Mouse (Mus musculus) ES-E14 (cell line): ENCODE results near the gene Pcna. TPM values are rescaled to one million over a fixed set of nuclear protein-coding genes. Genes with fewer than 3 reads are reported as not detected.
A peak's percentile ranks its signal among the peaks of the same experiment; 100 is the strongest.

Experiments used
- DNase-seq: peaks from one replicate; pipeline ENCODE4 v3.0.0-alpha.2; 2013; ENCODE audit warnings: low read depth, low spot score
- H3K27ac ChIP-seq: 2 replicates; pipeline ENCODE4 v1.5.1; 2012; ENCODE audit warnings: low read depth, mild to moderate bottlenecking, low read length, moderate library complexity, mixed read lengths; ENCODE audit not compliant: poor library complexity, insufficient read depth, severe bottlenecking
- H3K36me3 ChIP-seq: 2 replicates; pipeline ENCODE4 v1.6.1; 2012; ENCODE audit warnings: mild to moderate bottlenecking, low read length, moderate library complexity, mixed read lengths; ENCODE audit not compliant: control insufficient read depth, poor library complexity, insufficient read depth, severe bottlenecking
- H3K4me1 ChIP-seq, 2 experiments: fragments of 150-350 bp in 1 of 2; sonication (generic) in 1 of 2; 2 replicates each; pipeline ENCODE4 v1.6.1; 2012; ENCODE audit warnings: low read length in 2 of 2, mild to moderate bottlenecking in 1 of 2, mixed read lengths in 1 of 2; ENCODE audit not compliant: control insufficient read depth in 2 of 2, insufficient read depth in 2 of 2, poor library complexity in 1 of 2
- H3K4me3 ChIP-seq, 2 experiments: fragments of 150-350 bp in 1 of 2; sonication (generic) in 1 of 2; 2 replicates each; pipeline ENCODE4 v1.5.1; 2012; ENCODE audit warnings: low read length in 2 of 2, low read depth in 1 of 2, mild to moderate bottlenecking in 1 of 2, mixed read lengths in 1 of 2; ENCODE audit not compliant: insufficient read depth in 1 of 2, poor library complexity in 1 of 2, severe bottlenecking in 1 of 2
- H3K9ac ChIP-seq: 2 replicates; pipeline ENCODE4 v1.6.1; 2012; ENCODE audit warnings: low read depth, mild to moderate bottlenecking, low read length, mixed read lengths; ENCODE audit not compliant: poor library complexity, insufficient read depth, severe bottlenecking
- H3K9me3 ChIP-seq: fragments of 150-350 bp; sonication (generic); 2 replicates; pipeline ENCODE4 v1.6.1; 2012; ENCODE audit warnings: low read depth, mild to moderate bottlenecking, low read length; ENCODE audit not compliant: control insufficient read depth, insufficient read depth
- CHD2 ChIP-seq: IDR thresholded peaks from 2 replicates; pipeline ENCODE4 v1.6.1; 2014; ENCODE audit warnings: mild to moderate bottlenecking, low read depth, low read length, inconsistent platforms
- HCFC1 ChIP-seq: IDR thresholded peaks from 2 replicates; pipeline ENCODE4 v1.6.1; 2012; ENCODE audit warnings: low read length, inconsistent platforms, borderline replicate concordance; ENCODE audit not compliant: insufficient read depth
- MAFK ChIP-seq: IDR thresholded peaks from 2 replicates; pipeline ENCODE4 v1.6.1; 2014; ENCODE audit warnings: mild to moderate bottlenecking, low read depth, low read length, inconsistent platforms; ENCODE audit not compliant: insufficient read depth
- ZC3H11A ChIP-seq: IDR thresholded peaks from 2 replicates; pipeline ENCODE4 v1.6.1; 2012; ENCODE audit warnings: low read depth, mild to moderate bottlenecking, inconsistent platforms, low read length, borderline replicate concordance
- ZNF384 ChIP-seq: IDR thresholded peaks from 2 replicates; pipeline ENCODE4 v1.6.1; 2012; ENCODE audit warnings: low read depth, low read length, inconsistent platforms
- in situ Hi-C, 2 experiments: fragments of 600-800 bp; cut with MboI; formaldehyde crosslinking; loops; one replicate each; pipeline ENCODE4 v1.15.1; 2025; ENCODE audit warnings: low sequenced_read_pairs in 2 of 2, inconsistent platforms in 1 of 2; ENCODE audit not compliant: unreplicated experiment in 2 of 2
- total RNA-seq: library from RNA; depleted of rRNA; stranded (reverse); fragments of 300-350 nt; gene quantifications from 2 replicates; pipeline ENCODE4 v1.2.3, GENCODE M21; 2012

The Pcna gene
- total RNA-seq, 1 experiment = 370 TPM

DNA sequence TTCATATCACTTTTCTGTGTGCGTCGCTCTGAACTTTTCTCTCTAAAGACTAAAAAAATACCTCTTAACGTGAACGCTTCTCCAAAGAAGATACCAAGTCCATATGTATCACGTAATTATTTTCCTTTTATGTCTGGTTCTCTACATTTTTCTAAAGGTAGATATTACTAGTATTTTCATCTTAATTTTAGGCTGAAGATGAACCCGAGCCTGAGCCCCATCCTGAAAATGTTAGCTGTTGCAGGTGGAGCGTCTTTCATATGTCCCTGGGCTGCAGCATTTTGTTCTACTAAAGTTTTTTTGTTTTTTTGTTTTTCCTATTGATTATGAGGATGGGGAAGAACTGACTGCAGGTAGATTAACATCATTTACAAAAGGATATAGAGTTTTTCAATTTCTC, 489 bp upstream of the Pcna start:
- H3K4me3 ChIP-seq = peak overlapping the region; percentile 75 to 82
- in situ Hi-C loops = no loop called here
- no peaks in the 10 kb centered on the region for H3K9me3 ChIP-seq
- TF ChIP-seq ZNF384 = no peak
- no peak for TF ChIP-seq HCFC1
- TF ChIP-seq MAFK = no peak
- no peak for TF ChIP-seq ZC3H11A
- TF ChIP-seq CHD2 = no peak
- peaks cover 0 to 3% of the 10 kb centered on the region in 2 experiments; a peak in 3 of 4 replicates for H3K4me1 ChIP-seq
- DNase-seq = no peak
- H3K9ac ChIP-seq = peak overlapping the region; percentile 85; the same call in 1 of the 2 replicates
- H3K36me3 ChIP-seq = peaks cover 8% of the 10 kb centered on the region
- H3K27ac ChIP-seq = peak overlapping the region; percentile 69; the same call in 1 of the 2 replicates

DNA sequence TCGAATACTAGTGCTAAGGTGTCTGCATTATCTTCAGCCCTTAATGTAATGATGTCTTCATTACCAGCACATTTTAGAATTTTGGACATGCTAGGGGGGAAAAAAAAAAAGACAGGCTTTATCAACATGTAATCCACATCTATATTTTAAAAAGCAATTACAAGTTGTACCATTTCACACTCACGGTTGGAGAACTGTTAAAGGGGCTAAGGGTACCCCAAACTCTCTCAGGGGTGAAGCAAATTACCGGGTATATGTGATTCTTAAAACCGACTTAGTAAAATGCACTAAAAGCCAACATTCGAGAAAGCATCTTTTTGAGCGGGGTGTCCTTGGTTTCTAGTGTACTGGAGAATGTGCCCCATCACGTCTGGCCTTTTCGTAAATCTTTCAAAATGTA, 1.2 kb downstream of the Pcna start:
- Histone ChIP-seq H3K4me3 (peak overlapping the region; percentile 82 to 86), H3K4me1 (no peaks in the 10 kb centered on the region), H3K36me3 (peaks cover 15% of the 10 kb centered on the region), H3K9me3 (no peaks in the 10 kb centered on the region), H3K9ac (peak overlapping the region; percentile 83), H3K27ac (no peak overlapping the region; the same call in 1 of the 2 replicates)
- in situ Hi-C loops = no loop called here
- DNase-seq = no peak
- TF ChIP-seq ZNF384 (no peak), ZC3H11A (no peak), CHD2 (no peak), HCFC1 (no peak), MAFK (no peak)

DNA sequence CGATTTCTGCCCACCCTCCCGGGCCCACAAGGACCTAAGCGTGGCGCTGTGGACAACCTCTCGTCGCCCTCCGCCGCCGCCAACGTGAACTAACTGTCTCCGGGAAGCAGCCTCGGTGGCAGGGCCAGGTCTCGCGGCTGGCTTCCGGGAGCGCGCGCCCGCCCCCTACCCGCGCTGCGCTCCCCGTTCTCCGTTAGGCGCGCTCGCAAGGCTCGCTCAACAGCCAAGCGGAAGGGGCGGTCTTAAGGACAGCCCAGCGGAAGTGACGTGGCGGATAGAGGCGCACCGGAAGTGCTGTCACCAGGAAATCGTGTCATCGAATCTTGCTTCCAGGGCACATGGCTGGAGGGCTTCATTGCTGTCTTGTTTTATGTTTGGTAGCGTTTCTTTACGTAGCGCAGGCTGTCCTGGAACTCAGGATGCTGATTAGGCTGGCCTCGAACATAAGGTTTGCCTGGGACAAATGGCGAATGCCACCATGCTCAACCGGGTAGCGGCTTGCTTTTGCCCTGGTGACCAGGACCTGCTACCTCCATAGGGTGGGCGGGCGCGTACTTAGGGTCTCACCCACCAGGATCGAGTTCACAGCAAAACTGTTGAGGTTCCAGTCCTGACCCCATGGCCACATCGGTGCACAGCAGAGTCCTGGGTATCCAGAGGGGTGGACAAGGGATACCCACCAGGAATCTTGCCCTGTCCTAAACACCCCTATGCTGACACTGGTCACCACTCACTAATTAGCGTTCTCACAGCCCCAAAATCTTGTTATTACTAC, 5.4 kb downstream of the Pcna start, which contains the start of gene Tmem230:
Gene Tmem230, minus strand, starts transcription at position 269 of the 775 bp plus-strand sequence.
- no peaks in the 10 kb centered on the region for H3K9me3 ChIP-seq
- H3K9ac ChIP-seq = peak within 1 kb of the TSS; percentile 90
- no peaks in the 10 kb centered on the region for H3K4me1 ChIP-seq
- H3K4me3 ChIP-seq = peak within 1 kb of the TSS; percentile 67 to 86
- peaks cover 20% of the 10 kb centered on the region for H3K36me3 ChIP-seq
- peak within 1 kb of the TSS; percentile 86 for H3K27ac ChIP-seq
- peak; percentile 53; the same call in 1 of the 2 replicates for TF ChIP-seq HCFC1
- TF ChIP-seq ZC3H11A = no peak
- in situ Hi-C loops = loop anchor here (10.0 to 25.0 kb wide), 2 partner anchors 103 to 410 kb away; partner anchors contain the start of gene Slc23a2 (in 1 of the 2)
- DNase-seq = peak; percentile 91

DNA sequence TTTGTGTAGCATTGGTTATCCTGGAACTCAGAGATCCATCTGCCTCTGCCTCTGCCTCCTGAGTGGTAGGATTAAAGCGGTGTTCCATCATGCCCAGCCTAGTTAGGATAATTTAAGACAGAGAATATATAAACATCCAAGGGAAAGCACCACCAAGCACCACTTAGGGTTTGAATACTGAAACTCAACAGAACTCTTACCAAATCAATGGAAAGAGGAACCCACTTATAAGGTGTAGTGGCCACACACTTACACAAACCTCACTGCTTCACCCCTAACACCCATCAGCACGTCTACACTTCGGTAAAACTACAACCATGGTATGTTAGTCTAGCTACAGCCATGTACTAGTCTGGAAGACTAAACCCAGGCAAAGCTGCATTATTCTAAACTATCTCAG, 9.7 kb downstream of the Pcna start:
- Histone ChIP-seq H3K9ac (no peak overlapping the region), H3K9me3 (no peaks in the 10 kb centered on the region), H3K36me3 (peaks cover 11% of the 10 kb centered on the region), H3K4me1 (no peaks in the 10 kb centered on the region), H3K27ac (no peak overlapping the region), H3K4me3 (no peak overlapping the region)
- TF ChIP-seq CHD2 = no peak
- no peak for TF ChIP-seq MAFK
- TF ChIP-seq ZC3H11A = no peak
- TF ChIP-seq HCFC1 = no peak
- no peak for TF ChIP-seq ZNF384
- no peak for DNase-seq
- in situ Hi-C loops = loop anchor here (10.0 to 25.0 kb wide), 2 partner anchors 99 to 406 kb away; partner anchors contain the start of gene Slc23a2 (in 1 of the 2)
